Mouse (Mus musculus) left cerebral cortex, postnatal 4 days (tissue): ENCODE results near the gene Specc1. TPM values are rescaled to one million over a fixed set of nuclear protein-coding genes. Genes with fewer than 3 reads are reported as not detected.

Experiments used
- DNase-seq: peaks from one replicate; pipeline ENCODE4 v3.0.0-alpha.2; 2022
- intact Hi-C: fragments of 180-260 bp; cut with DNase I; formaldehyde crosslinking; loops from one replicate; pipeline ENCODE4 v1.15.1; 2025
- total RNA-seq, 2 experiments: library from RNA; stranded (reverse); gene quantifications; 2 replicates each; pipeline ENCODE4 v1.2.3; 2021

The Specc1 gene
- total RNA-seq, 2 experiments from 2014 or later: 24.8 to 27.6 TPM

DNA sequence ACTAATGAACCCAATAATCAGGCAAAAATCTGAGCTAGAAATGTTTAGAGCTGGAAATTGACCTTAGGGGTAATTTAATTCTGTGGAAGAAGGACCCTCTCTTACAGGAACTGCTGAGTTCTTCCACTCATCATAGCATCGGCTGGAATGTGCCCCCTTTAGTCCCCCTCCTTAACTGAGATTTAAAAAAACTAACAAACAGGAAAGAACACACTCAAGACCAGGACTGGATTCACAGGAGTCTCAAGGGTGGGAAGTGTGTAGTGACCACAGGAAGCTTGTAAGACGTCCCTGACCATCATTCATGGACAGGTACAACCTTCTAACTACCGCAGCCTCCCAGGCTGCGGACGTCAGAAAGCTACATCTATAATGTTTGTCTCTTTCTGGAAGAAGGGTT, 314.3 kb downstream of the Specc1 start:
- intact Hi-C loops: no loop called here
- no peak for DNase-seq

Other genes starting within 250 kb of the Specc1 start
- under 1 TPM in 1 of 2 experiments, not detected in 1; 0.38 TPM for gene Slc5a10, start 235.9 kb upstream of the Specc1 start, total RNA-seq
- 10 to 100 TPM; 47.0 to 47.7 TPM for gene Prpsap2, start 194.7 kb upstream of the Specc1 start, total RNA-seq
- gene Ulk2, start 101.7 kb upstream of the Specc1 start, total RNA-seq: 100 to 1,000 TPM; 127 to 137 TPM
- 10 to 100 TPM; 26.7 to 27.1 TPM for gene Akap10, start 26.5 kb upstream of the Specc1 start, total RNA-seq